Mouse (Mus musculus) C2C12 (cell line): ENCODE measurements around the gene Etl4.

Experiments used
- CEBPB ChIP-seq: IDR thresholded peaks from one replicate; pipeline ENCODE4 v1.6.1; 2011; ENCODE audit warnings: low read depth, mild to moderate bottlenecking, control low read depth, moderate library complexity
- CTCF ChIP-seq: IDR thresholded peaks from one replicate; pipeline ENCODE4 v1.5.1; 2011; ENCODE audit not compliant: control insufficient read depth, insufficient read depth, insufficient read length
- FOSL1 ChIP-seq: IDR thresholded peaks from one replicate; pipeline ENCODE4 v1.8.0; 2011; ENCODE audit warnings: mild to moderate bottlenecking, low read length; ENCODE audit not compliant: poor library complexity, insufficient read depth, severe bottlenecking
- MAX ChIP-seq: IDR thresholded peaks from one replicate; pipeline ENCODE4 v1.6.1; 2011; ENCODE audit warnings: mild to moderate bottlenecking, control low read depth
- MYOD1 ChIP-seq: IDR thresholded peaks from one replicate; pipeline ENCODE4 v1.6.1; 2011; ENCODE audit warnings: low read depth; ENCODE audit not compliant: control insufficient read depth, insufficient read length
- MYOG ChIP-seq: IDR thresholded peaks from one replicate; pipeline ENCODE4 v1.6.1; 2011; ENCODE audit not compliant: control insufficient read depth, insufficient read length; ENCODE audit errors: extremely low read depth
- USF1 ChIP-seq: IDR thresholded peaks from one replicate; pipeline ENCODE4 v1.6.1; 2011; ENCODE audit warnings: low read depth, mild to moderate bottlenecking, control low read depth, moderate library complexity

GRCm38 (mm10) chr2:20352796-20353195 is 443.2 kb downstream of the Etl4 start:
- TF ChIP-seq CTCF = no peak
- no peak for TF ChIP-seq MAX
- TF ChIP-seq MYOG = no peak
- TF ChIP-seq USF1 = no peak
- TF ChIP-seq MYOD1 = no peak
- no peak for TF ChIP-seq FOSL1
- TF ChIP-seq CEBPB = no peak
